Mouse (Mus musculus): ENCODE measurements around the gene Pramef20. TPM values are rescaled to one million over a fixed set of nuclear protein-coding genes. Genes with fewer than 3 reads are reported as not detected.

Gene Pramef20
- polyA plus RNA-seq, 1 experiment from 2014 or later: not detected

Other genes with a start within 250 kb of the Pramef20 start
- gene Oog3, start 215.3 kb downstream of the Pramef20 start, polyA plus RNA-seq (2016; fragmentation: Nextera tagmentation; extraction: Ambion mirVana): not detected in 2 replicates
- gene Oog2, start 187.2 kb downstream of the Pramef20 start, polyA plus RNA-seq (2016; fragmentation: Nextera tagmentation; extraction: Ambion mirVana): not detected in 2 replicates
- not detected in 2 replicates for gene C87977, start 164.6 kb downstream of the Pramef20 start, polyA plus RNA-seq (2016; fragmentation: Nextera tagmentation; extraction: Ambion mirVana)
- not detected in 2 replicates for gene Pramel5, start 97.4 kb downstream of the Pramef20 start, polyA plus RNA-seq (2016; fragmentation: Nextera tagmentation; extraction: Ambion mirVana)
- gene Gm13128, start 47.7 kb downstream of the Pramef20 start, polyA plus RNA-seq (2016; fragmentation: Nextera tagmentation; extraction: Ambion mirVana): not detected in 2 replicates
- not detected in 2 replicates for gene Gm13119, start 20.0 kb downstream of the Pramef20 start, polyA plus RNA-seq (2016; fragmentation: Nextera tagmentation; extraction: Ambion mirVana)
- 0.13 and 0.14 TPM in 2 replicates for gene Pramef12, start 30.5 kb upstream of the Pramef20 start, polyA plus RNA-seq (2016; fragmentation: Nextera tagmentation; extraction: Ambion mirVana)
- not detected in 2 replicates for gene 1700012P22Rik, start 60.8 kb upstream of the Pramef20 start, polyA plus RNA-seq (2016; fragmentation: Nextera tagmentation; extraction: Ambion mirVana)
- not detected in 2 replicates for gene Gm9944, start 75.4 kb upstream of the Pramef20 start, polyA plus RNA-seq (2016; fragmentation: Nextera tagmentation; extraction: Ambion mirVana)
- not detected in 2 replicates for gene Aadacl3, start 85.8 kb upstream of the Pramef20 start, polyA plus RNA-seq (2016; fragmentation: Nextera tagmentation; extraction: Ambion mirVana)
- gene 9430007A20Rik, start 141.9 kb upstream of the Pramef20 start, polyA plus RNA-seq (2016; fragmentation: Nextera tagmentation; extraction: Ambion mirVana): not detected in 2 replicates
- gene Gm13124, start 187.2 kb upstream of the Pramef20 start, polyA plus RNA-seq (2016; fragmentation: Nextera tagmentation; extraction: Ambion mirVana): not detected in 2 replicates
- not detected in 2 replicates for gene Aadacl4, start 235.8 kb upstream of the Pramef20 start, polyA plus RNA-seq (2016; fragmentation: Nextera tagmentation; extraction: Ambion mirVana)

Data from limb, embryonic 10.5 days (tissue).